ENCODE assay signal across 8 mouse cellular contexts in genomic region chr13:110280563-110281144, GRCm38 (mm10). TPM values are rescaled to one million over a fixed set of nuclear protein-coding genes. Genes with fewer than 3 reads are reported as not detected.
DNase-seq lines count a peak whose midpoint lies in the region; ATAC-seq lines count a peak whose summit lies in the region.
"Had no signal": no experiment of that assay in that cellular context is flagged by ENCODE, and none has a peak within 500 bp of the region (broad histone marks: within the 10 kb centered on the region; RNA-seq: fewer than 3 reads in every experiment).

Rab3c (minus strand) TSS chr13:110280996.

- H3K9ac ChIP-seq in embryonic facial prominence, embryonic 14.5 days (ENCODE audit: low read depth, low read length), result peak within 1 kb of the TSS; percentile 47

- peaks cover 8% of the 10 kb centered on the region for H3K4me1 ChIP-seq in embryonic facial prominence, embryonic 14.5 days (ENCODE audit: control insufficient read depth, insufficient read depth, low read length)

- peak; percentile 15 for ATAC-seq in embryonic facial prominence, embryonic 14.5 days (ENCODE audit: low read depth)
- ATAC-seq in megakaryocyte-erythroid progenitor cell, adult 5-6 weeks (replicated peaks; ENCODE audit: low FRiP score, low TSS enrichment, poor library complexity, severe bottlenecking), result no peak

- H3K36me3 ChIP-seq in embryonic facial prominence, embryonic 14.5 days (ENCODE audit: control insufficient read depth, insufficient read depth, low read length), result no peaks in the 10 kb centered on the region

- H3K4me2 ChIP-seq in embryonic facial prominence, embryonic 14.5 days (ENCODE audit: low read depth, low read length), result peak within 1 kb of the TSS; percentile 82

- under 1% methylated on average over 20 of the region's 20 CpGs for WGBS in embryonic facial prominence, embryonic 14.5 days

- intact Hi-C loops in gastrocnemius, postnatal 14 days (cut with DNase I; ENCODE audit: low total_unique reads), result no loop called here

- H3K4me3 ChIP-seq in embryonic facial prominence, embryonic 14.5 days (ENCODE audit: low read depth, low read length), result peak within 1 kb of the TSS; percentile 45

- H3K9me3 ChIP-seq in embryonic facial prominence, embryonic 14.5 days (ENCODE audit: control insufficient read depth, low read length), result 0 out of 2 replicates have a peak, but pooled peaks cover 2% of the 10 kb centered on the region

- DNase-seq in NIH3T3 (ENCODE audit: low read depth), result peak; percentile 46
- DNase-seq in adrenal gland, postnatal 14 days, result peak; percentile 4
- peak; percentile 8 for DNase-seq in embryonic facial prominence, embryonic 14.5 days (ENCODE audit: low spot score)
- peak in 1 of 2 experiments; percentile 9 for DNase-seq in layer of hippocampus, postnatal 14 days (ENCODE audit: low spot score in 2 of 2)
- DNase-seq in lung, postnatal 25 days (ENCODE audit: low spot score), result peak; percentile 16
- no peak for DNase-seq in gastrocnemius, postnatal 14 days

- peaks cover 16% of the 10 kb centered on the region; the same call in 1 of the 2 replicates for H3K27me3 ChIP-seq in embryonic facial prominence, embryonic 14.5 days (replicated peaks; ENCODE audit: control insufficient read depth, insufficient read depth, low read length)

- H3K27ac ChIP-seq in embryonic facial prominence, embryonic 14.5 days (replicated peaks; ENCODE audit: low read depth, low read length), result no peak within 1 kb of the TSS

RNA-seq across cellular contexts. Expression of gene Rab3c, which starts in this region (rescaled TPM):
- total RNA-seq in adrenal gland, postnatal 14 days (2021), result 29.3 and 30.6 TPM in 2 replicates
- 2.9 and 3.0 TPM in 2 replicates for polyA plus RNA-seq in embryonic facial prominence, embryonic 14.5 days (2014; fragmentation: Nextera tagmentation; extraction: Ambion mirVana)
- total RNA-seq in layer of hippocampus, postnatal 14 days (2021), result 100 to 1,000 TPM; 181 to 185 TPM
- total RNA-seq in megakaryocyte-erythroid progenitor cell, adult 5-6 weeks (2014; fragmentation: Nextera tagmentation), result not detected in 2 replicates
- total RNA-seq in megakaryocyte-erythroid progenitor cell, adult 5-6 weeks (2017), result not detected in 2 replicates
- total RNA-seq in gastrocnemius, postnatal 14 days (2021), result under 1 TPM; 0.02 to 0.04 TPM
- polyA plus RNA-seq: spleen, adult 2 months had no signal

Comparison
In these comparisons a context has a peak if more than half of its experiments do, and no peak if none do; other contexts are left out.
1. RNA of gene Rab3c (total RNA-seq): 181 to 185 TPM in layer of hippocampus, postnatal 14 days and 29.3 to 30.6 TPM in adrenal gland, postnatal 14 days; not detected in megakaryocyte-erythroid progenitor cell, adult 5-6 weeks and 0.02 to 0.04 TPM in gastrocnemius, postnatal 14 days; every median in the first group is over 10 times any median in the second.